Mouse (Mus musculus) thymus, adult 2 months (tissue): ENCODE results near the gene Cand2.

Experiments used
- CTCF ChIP-seq: fragments of 200-500 bp; IDR thresholded peaks from 2 replicates; pipeline ENCODE4 v1.5.1; 2012; ENCODE audit warnings: mild to moderate bottlenecking, control low read depth, low read length, moderate library complexity, borderline replicate concordance; ENCODE audit not compliant: control insufficient read depth, poor library complexity, insufficient read depth; ENCODE audit errors: extremely low read depth
- POLR2A ChIP-seq: fragments of 200-500 bp; IDR thresholded peaks from 2 replicates; pipeline ENCODE4 v1.6.1; 2012; ENCODE audit warnings: mild to moderate bottlenecking, low read length, control low read depth, moderate library complexity; ENCODE audit not compliant: control insufficient read depth, poor library complexity, insufficient read depth; ENCODE audit errors: extremely low read depth

GRCm38 (mm10) chr6:115848598-115849304 lies 74.4 kb downstream of the Cand2 start:
- no peak for TF ChIP-seq POLR2A
- TF ChIP-seq CTCF: no peak
